Mouse (Mus musculus): ENCODE results near the gene Cby3.

DNA sequence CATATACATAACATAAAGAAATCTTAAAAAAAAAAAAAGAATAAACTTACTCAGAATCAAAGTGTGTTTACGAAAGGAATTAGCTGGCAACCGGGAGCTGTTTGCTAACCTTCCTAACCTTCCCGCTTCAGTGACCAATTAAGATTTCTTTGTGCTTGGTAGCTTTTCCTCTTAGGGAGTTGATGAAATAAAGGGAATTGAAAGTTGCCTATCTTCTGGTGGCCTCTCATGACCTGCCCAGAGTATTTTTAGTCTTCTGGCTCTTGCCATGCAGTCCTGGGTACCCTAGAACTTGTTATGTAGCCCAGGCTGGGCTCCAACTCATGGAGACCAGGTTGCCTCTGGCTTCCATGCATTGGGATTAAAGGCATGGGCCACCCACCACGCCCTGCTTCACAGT is 8.8 kb upstream of the Cby3 start:
- TF ChIP-seq CTCF (IDR thresholded peaks at IDR 0.05; ENCODE audit: low read depth), result no peak
- TF ChIP-seq EP300 (IDR thresholded peaks at IDR 0.05; ENCODE audit: low read depth), result no peak

Data from heart, postnatal 0 days (tissue).